Mouse (Mus musculus): ENCODE results near the gene Stx11. TPM values are rescaled to one million over a fixed set of nuclear protein-coding genes. Genes with fewer than 3 reads are reported as not detected.
"Not testable (repeated sequence)": the region's sequence is repeated elsewhere in the genome, so short reads cannot be mapped to it uniquely, and the experiment has no call there.

Stx11 gene
- polyA plus RNA-seq, 1 experiment from 2014 or later: 6.1 TPM

GRCm38 (mm10) chr10:12951358-12951757 is 12.7 kb downstream of the Stx11 start:
- H3K27ac ChIP-seq; H3K4me2 ChIP-seq; H3K27me3 ChIP-seq (replicated peaks); H3K4me1 ChIP-seq; H3K4me3 ChIP-seq (replicated peaks); H3K9ac ChIP-seq; H3K9me3 ChIP-seq; H3K36me3 ChIP-seq: not testable (repeated sequence)
- WGBS: 36% methylated on average over 4 of the region's 4 CpGs
- ATAC-seq (ENCODE audit: insufficient read depth, low FRiP score, low read depth): peak; percentile 85

- H3K4me1 ChIP-seq: no peaks in the 10 kb centered on the region
- no peak overlapping the region for H3K4me3 ChIP-seq (replicated peaks)
- 0 out of 2 replicates have a peak, but pooled peaks cover under 1% of the 10 kb centered on the region for H3K27me3 ChIP-seq (replicated peaks)
- H3K9me3 ChIP-seq: no peaks in the 10 kb centered on the region
- H3K9ac ChIP-seq: no peak overlapping the region
- H3K4me2 ChIP-seq: no peak overlapping the region
- WGBS: 53% methylated on average over 7 of the region's 7 CpGs
- no peak overlapping the region for H3K27ac ChIP-seq
- H3K36me3 ChIP-seq: no peaks in the 10 kb centered on the region
- ATAC-seq (ENCODE audit: insufficient read depth, low FRiP score, low read depth): peak; percentile 79
Observed at GRCm38 (mm10) chr10:12949299-12949698, 14.8 kb downstream of the Stx11 start.

DNA sequence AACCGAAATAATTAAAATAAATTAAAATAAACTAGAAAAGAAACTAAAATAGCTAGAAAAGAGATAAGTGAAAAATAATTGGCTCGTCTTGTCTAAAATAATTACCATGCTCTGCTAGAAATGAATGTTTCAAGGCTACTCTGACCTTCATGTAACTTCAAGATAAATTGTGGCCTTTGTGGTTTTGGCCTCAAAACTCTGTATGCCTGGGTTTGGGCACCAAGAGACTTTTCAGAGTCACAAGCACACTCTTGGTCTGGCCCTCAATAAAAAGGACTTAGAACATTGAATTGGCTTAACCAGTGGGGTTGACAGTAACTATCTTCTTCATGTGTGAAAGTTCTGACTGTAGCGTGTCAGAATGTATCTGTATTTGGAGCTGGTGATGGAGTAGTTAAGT is 16.5 kb downstream of the Stx11 start:
- Histone ChIP-seq H3K27ac (no peak overlapping the region), H3K9me3 (no peaks in the 10 kb centered on the region), H3K27me3 (replicated peaks) (0 out of 2 replicates have a peak, but pooled peaks cover 3% of the 10 kb centered on the region), H3K4me1 (no peaks in the 10 kb centered on the region), H3K9ac (no peak overlapping the region), H3K4me3 (replicated peaks) (no peak overlapping the region), H3K36me3 (no peaks in the 10 kb centered on the region), H3K4me2 (no peak overlapping the region)
- 88% methylated on average over 3 of the region's 3 CpGs for WGBS
- ATAC-seq (ENCODE audit: insufficient read depth, low FRiP score, low read depth): no peak

DNA sequence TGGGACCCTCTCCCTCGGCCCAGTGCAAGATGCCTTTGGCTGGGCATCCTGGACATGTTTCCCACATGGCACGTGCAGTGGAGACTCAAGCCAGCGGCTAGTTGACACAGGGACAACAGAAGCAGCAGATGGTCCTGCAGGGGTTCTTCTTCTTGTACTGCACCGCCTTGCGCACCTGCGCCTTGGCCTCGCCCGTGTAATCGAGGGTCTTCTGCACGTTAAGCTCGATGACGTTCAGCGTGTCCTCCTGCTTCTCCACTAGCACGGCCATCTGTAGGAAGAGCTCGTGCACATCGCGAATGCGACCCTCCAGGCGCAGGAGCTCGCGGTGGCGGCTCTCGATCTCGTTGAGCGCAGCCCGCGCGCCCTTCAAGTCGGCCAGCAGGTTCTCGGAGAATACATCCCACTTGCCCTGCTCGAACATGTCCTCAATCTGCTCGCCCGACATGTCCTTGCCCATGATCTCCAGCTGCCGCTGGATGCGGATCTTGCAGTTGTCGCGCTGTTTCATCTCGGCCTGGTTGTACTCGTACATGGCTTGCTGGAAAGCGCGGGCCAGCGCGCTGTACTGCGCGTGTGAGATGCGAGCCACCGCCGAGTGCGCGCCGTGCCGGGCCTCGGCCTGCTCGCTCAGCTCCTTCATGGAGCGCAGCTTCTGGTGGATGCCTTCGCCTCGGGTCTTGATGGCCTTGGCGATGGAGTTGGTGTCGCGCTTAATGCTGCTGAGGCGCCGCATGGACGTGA is 22.9 kb downstream of the Stx11 start:
- 12% methylated on average over 63 of the region's 63 CpGs for WGBS
- H3K9ac ChIP-seq: no peak overlapping the region
- H3K36me3 ChIP-seq: no peaks in the 10 kb centered on the region

GRCm38 (mm10) chr10:12938763-12939162 is 25.3 kb downstream of the Stx11 start:
- peaks cover 9% of the 10 kb centered on the region; the same call in 1 of the 2 replicates for H3K4me1 ChIP-seq
- H3K4me2 ChIP-seq: no peak overlapping the region
- 84% methylated on average over 2 of the region's 2 CpGs for WGBS
- H3K27me3 ChIP-seq (replicated peaks): peaks cover 21% of the 10 kb centered on the region
- no peaks in the 10 kb centered on the region for H3K9me3 ChIP-seq
- ATAC-seq (ENCODE audit: insufficient read depth, low FRiP score, low read depth): no peak
- H3K4me3 ChIP-seq (replicated peaks): no peak overlapping the region
- no peaks in the 10 kb centered on the region for H3K36me3 ChIP-seq
- no peak overlapping the region for H3K27ac ChIP-seq
- no peak overlapping the region for H3K9ac ChIP-seq

More for the DNA sequence above, 22.9 kb downstream of the Stx11 start:
- H3K4me2 ChIP-seq: peak overlapping the region; percentile 81
- H3K4me3 ChIP-seq (replicated peaks): peak overlapping the region; percentile 42
- peaks cover 9% of the 10 kb centered on the region; the same call in 1 of the 2 replicates for H3K4me1 ChIP-seq
- peak; percentile 60; the same call in 1 of the 2 replicates for ATAC-seq (ENCODE audit: insufficient read depth, low FRiP score, low read depth)
- H3K9me3 ChIP-seq: no peaks in the 10 kb centered on the region
- H3K27ac ChIP-seq: no peak overlapping the region
- peaks cover 24% of the 10 kb centered on the region for H3K27me3 ChIP-seq (replicated peaks)

DNA sequence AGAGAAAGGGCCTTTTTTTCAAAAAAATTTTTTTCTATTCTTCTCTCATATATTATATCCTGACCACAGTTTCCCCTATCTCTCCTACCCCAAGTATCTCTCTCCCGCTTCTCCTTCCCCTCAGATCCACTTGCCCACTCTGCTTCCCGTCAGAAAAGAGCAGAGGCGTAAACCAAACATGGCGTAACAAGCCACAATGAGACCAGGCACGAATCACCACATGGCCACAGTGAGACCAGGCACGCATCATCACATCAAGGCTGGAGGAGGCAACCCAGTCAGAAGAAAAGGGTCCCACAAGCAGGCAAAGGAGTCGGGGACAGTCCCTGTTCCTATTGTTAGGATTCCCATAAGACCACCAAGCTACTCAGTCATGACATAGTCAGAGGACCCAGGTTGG is 28.0 kb downstream of the Stx11 start:
- Histone ChIP-seq H3K36me3 (no peaks in the 10 kb centered on the region), H3K9ac (no peak overlapping the region), H3K27me3 (replicated peaks) (peaks cover 7% of the 10 kb centered on the region), H3K4me1 (0 out of 2 replicates have a peak, but pooled peaks cover 3% of the 10 kb centered on the region), H3K4me2 (no peak overlapping the region), H3K9me3 (no peaks in the 10 kb centered on the region), H3K4me3 (replicated peaks) (no peak overlapping the region), H3K27ac (no peak overlapping the region)
- 88% methylated on average over 7 of the region's 7 CpGs for whole genome bisulfite sequencing
- no peak for ATAC-seq (ENCODE audit: insufficient read depth, low FRiP score, low read depth)

GRCm38 (mm10) chr10:12935575-12935974 is 28.5 kb downstream of the Stx11 start:
- Histone ChIP-seq H3K4me2 (no peak overlapping the region), H3K9ac (no peak overlapping the region), H3K27ac (no peak overlapping the region), H3K4me1 (no peaks in the 10 kb centered on the region), H3K4me3 (replicated peaks) (no peak overlapping the region), H3K27me3 (replicated peaks) (peaks cover 2% of the 10 kb centered on the region), H3K36me3 (no peaks in the 10 kb centered on the region), H3K9me3 (no peaks in the 10 kb centered on the region)
- WGBS: 85% methylated on average over 5 of the region's 5 CpGs
- ATAC-seq (ENCODE audit: insufficient read depth, low FRiP score, low read depth): no peak

GRCm38 (mm10) chr10:12931492-12932400 is 32.4 kb downstream of the Stx11 start:
- WGBS: 46% methylated on average over 10 of the region's 10 CpGs
- no peak overlapping the region for H3K4me3 ChIP-seq (replicated peaks)
- ATAC-seq (ENCODE audit: insufficient read depth, low FRiP score, low read depth): no peak

DNA sequence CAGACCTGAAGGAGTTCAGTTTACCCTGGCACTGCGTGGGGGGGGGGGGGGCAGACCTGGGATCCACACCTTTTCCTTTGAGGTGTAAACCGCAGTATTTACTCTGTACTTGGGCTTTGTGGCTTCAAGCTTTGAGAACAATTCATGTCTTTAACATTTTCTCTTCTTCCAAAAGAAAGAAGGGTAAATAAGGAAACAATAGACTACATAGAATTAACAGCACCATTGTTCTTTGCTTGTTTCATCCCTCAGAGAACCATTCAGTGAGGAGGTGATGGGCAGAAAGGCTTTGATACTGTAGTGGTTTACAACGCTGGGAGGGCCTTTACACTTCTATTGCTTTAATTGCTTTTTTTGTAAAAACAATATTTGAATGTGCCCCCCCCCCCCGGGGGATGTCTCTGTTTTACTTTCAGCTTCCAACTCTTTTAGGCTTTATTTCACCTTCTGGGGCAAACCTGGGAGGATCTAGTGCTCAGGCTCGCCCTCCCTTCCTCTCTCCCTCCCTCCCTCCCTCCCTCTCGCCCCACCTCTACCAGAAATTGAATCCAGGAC is 33.7 kb downstream of the Stx11 start:
- WGBS: 47% methylated on average over 6 of the region's 6 CpGs

More at GRCm38 (mm10) chr10:12931492-12932400, 32.4 kb downstream of the Stx11 start:
- H3K4me1 ChIP-seq: no peaks in the 10 kb centered on the region
- no peak overlapping the region for H3K27ac ChIP-seq
- no peaks in the 10 kb centered on the region for H3K9me3 ChIP-seq
- no peak overlapping the region for H3K4me2 ChIP-seq
- H3K36me3 ChIP-seq: no peaks in the 10 kb centered on the region
- H3K27me3 ChIP-seq (replicated peaks): no peaks in the 10 kb centered on the region
- no peak overlapping the region for H3K9ac ChIP-seq

GRCm38 (mm10) chr10:12929857-12930174 is 34.3 kb downstream of the Stx11 start:
- 57% methylated on average over 6 of the region's 6 CpGs for WGBS
- no peak overlapping the region for H3K9ac ChIP-seq
- no peaks in the 10 kb centered on the region for H3K9me3 ChIP-seq
- no peak for ATAC-seq (ENCODE audit: insufficient read depth, low FRiP score, low read depth)
- H3K27me3 ChIP-seq (replicated peaks): no peaks in the 10 kb centered on the region
- H3K4me1 ChIP-seq: no peaks in the 10 kb centered on the region
- no peaks in the 10 kb centered on the region for H3K36me3 ChIP-seq
- H3K4me3 ChIP-seq (replicated peaks): no peak overlapping the region
- H3K4me2 ChIP-seq: no peak overlapping the region
- H3K27ac ChIP-seq: no peak overlapping the region

More for the DNA sequence above, 33.7 kb downstream of the Stx11 start:
- no peak for ATAC-seq (ENCODE audit: insufficient read depth, low FRiP score, low read depth)
- Histone ChIP-seq H3K4me2 (no peak overlapping the region), H3K4me1 (no peaks in the 10 kb centered on the region), H3K36me3 (no peaks in the 10 kb centered on the region), H3K9ac (no peak overlapping the region), H3K9me3 (no peaks in the 10 kb centered on the region), H3K4me3 (replicated peaks) (no peak overlapping the region), H3K27ac (no peak overlapping the region), H3K27me3 (replicated peaks) (no peaks in the 10 kb centered on the region)

- 73% methylated on average over 7 of the region's 7 CpGs for WGBS
- Histone ChIP-seq H3K9me3 (no peaks in the 10 kb centered on the region), H3K4me3 (replicated peaks) (no peak overlapping the region), H3K36me3 (no peaks in the 10 kb centered on the region), H3K27ac (no peak overlapping the region), H3K4me1 (no peaks in the 10 kb centered on the region), H3K9ac (no peak overlapping the region), H3K4me2 (no peak overlapping the region), H3K27me3 (replicated peaks) (no peaks in the 10 kb centered on the region)
- ATAC-seq (ENCODE audit: insufficient read depth, low FRiP score, low read depth): no peak
Observed at GRCm38 (mm10) chr10:12929149-12929856, 34.8 kb downstream of the Stx11 start.
